Mouse (Mus musculus) liver, embryonic 16.5 days (tissue): ENCODE measurements at regions not wholly inside any gene's neighbourhood (a gene's known extent, or its start where the extent isn't known, plus 50 kb on each side); places are given as distances from the start of the nearest gene placed in this dataset.

ENCODE experiments used
- ATAC-seq: fragments of 200-750 bp; cut with Nextera tagmentation; 2 replicates; pipeline ENCODE4 v1.8.0; 2017; ENCODE audit warnings: low read depth, mild to moderate bottlenecking, moderate number of reproducible peaks, moderate library complexity
- H3K27ac ChIP-seq: fragments of 300-500 bp; sonication (generic); 2 replicates; pipeline ENCODE4 v1.5.1; 2014; ENCODE audit warnings: mild to moderate bottlenecking, low read length
- H3K27me3 ChIP-seq: fragments of 300-500 bp; sonication (generic); 2 replicates; pipeline ENCODE4 v1.6.1; 2014; ENCODE audit warnings: low read depth, low read length, mixed read lengths; ENCODE audit not compliant: control insufficient read depth, insufficient read depth
- H3K36me3 ChIP-seq: fragments of 300-500 bp; sonication (generic); 2 replicates; pipeline ENCODE4 v1.6.1; 2014; ENCODE audit warnings: mild to moderate bottlenecking; ENCODE audit not compliant: control insufficient read depth, insufficient read depth
- H3K4me1 ChIP-seq: fragments of 300-500 bp; sonication (generic); 2 replicates; pipeline ENCODE4 v1.6.1; 2014; ENCODE audit warnings: low read depth, low read length, mixed read lengths; ENCODE audit not compliant: control insufficient read depth
- H3K4me2 ChIP-seq: fragments of 300-500 bp; sonication (generic); 2 replicates; pipeline ENCODE4 v1.6.1; 2014; ENCODE audit warnings: low read depth, low read length, mixed read lengths
- H3K4me3 ChIP-seq: fragments of 300-500 bp; sonication (generic); 2 replicates; pipeline ENCODE4 v1.5.1; 2014; ENCODE audit warnings: low read depth, mild to moderate bottlenecking, low read length
- H3K9ac ChIP-seq: fragments of 300-500 bp; sonication (generic); 2 replicates; pipeline ENCODE4 v1.6.1; 2014; ENCODE audit warnings: low read depth, low read length
- H3K9me3 ChIP-seq: fragments of 300-500 bp; sonication (generic); replicated peaks from 2 replicates; pipeline ENCODE4 v1.6.1; 2016; ENCODE audit warnings: low read length; ENCODE audit not compliant: control insufficient read depth
- WGBS: fragments of 180-500 bp; shearing (Covaris S2); extraction: QIAGEN DNeasy Blood & Tissue Kit; methylation state at CpG from one replicate; pipeline ENCODE4 v1.1.7; 2014; ENCODE audit not compliant: insufficient replicate concordance; 5-methylcytosine and 5-hydroxymethylcytosine counted together

GRCm38 (mm10) chr13:15078635-15079094, 384.4 kb upstream of the Gli3 start:
- no peak overlapping the region for H3K9ac ChIP-seq
- 52% methylated on average over 2 of the region's 2 CpGs for WGBS
- H3K27ac ChIP-seq = no peak overlapping the region
- no peaks in the 10 kb centered on the region for H3K27me3 ChIP-seq
- no peak overlapping the region for H3K4me3 ChIP-seq
- no peak overlapping the region for H3K4me2 ChIP-seq
- no peaks in the 10 kb centered on the region for H3K4me1 ChIP-seq
- no peaks in the 10 kb centered on the region for H3K36me3 ChIP-seq
- no peaks in the 10 kb centered on the region for H3K9me3 ChIP-seq
- no peak for ATAC-seq

- no peaks in the 10 kb centered on the region for H3K9me3 ChIP-seq
- no peak overlapping the region for H3K4me3 ChIP-seq
- H3K36me3 ChIP-seq = no peaks in the 10 kb centered on the region
- no peak for ATAC-seq
- H3K9ac ChIP-seq = no peak overlapping the region
- no peaks in the 10 kb centered on the region for H3K4me1 ChIP-seq
- H3K27ac ChIP-seq = no peak overlapping the region
- H3K27me3 ChIP-seq = no peaks in the 10 kb centered on the region
- H3K4me2 ChIP-seq = no peak overlapping the region
Measured at GRCm38 (mm10) chr13:15079148-15079547, 383.9 kb upstream of the Gli3 start.

- H3K4me3 ChIP-seq = no peak overlapping the region
- H3K4me1 ChIP-seq = no peaks in the 10 kb centered on the region
- no peaks in the 10 kb centered on the region for H3K9me3 ChIP-seq
- no peak overlapping the region for H3K4me2 ChIP-seq
- H3K9ac ChIP-seq = no peak overlapping the region
- H3K36me3 ChIP-seq = no peaks in the 10 kb centered on the region
- no peak overlapping the region for H3K27ac ChIP-seq
- H3K27me3 ChIP-seq = no peaks in the 10 kb centered on the region
- WGBS = 49% methylated on average over 2 of the region's 2 CpGs
- ATAC-seq = no peak
Measured at GRCm38 (mm10) chr13:15082255-15082932, 380.6 kb upstream of the Gli3 start.

- Histone ChIP-seq H3K4me2 (no peak overlapping the region), H3K27me3 (no peaks in the 10 kb centered on the region), H3K27ac (no peak overlapping the region), H3K9me3 (no peaks in the 10 kb centered on the region), H3K4me1 (no peaks in the 10 kb centered on the region), H3K36me3 (no peaks in the 10 kb centered on the region), H3K9ac (no peak overlapping the region), H3K4me3 (no peak overlapping the region)
- peak; percentile 41; the same call in 1 of the 2 replicates for ATAC-seq
- WGBS = 48% methylated on average over 1 of the region's 1 CpGs
Measured at GRCm38 (mm10) chr13:15094836-15095235, 368.2 kb upstream of the Gli3 start.

- no peak overlapping the region for H3K27ac ChIP-seq
- H3K36me3 ChIP-seq = no peaks in the 10 kb centered on the region
- no peak overlapping the region for H3K4me3 ChIP-seq
- ATAC-seq = no peak
- 28% methylated on average over 6 of the region's 6 CpGs for WGBS
- no peak overlapping the region for H3K9ac ChIP-seq
- no peak overlapping the region for H3K4me2 ChIP-seq
- no peaks in the 10 kb centered on the region for H3K9me3 ChIP-seq
- no peaks in the 10 kb centered on the region for H3K27me3 ChIP-seq
- H3K4me1 ChIP-seq = no peaks in the 10 kb centered on the region
Measured at GRCm38 (mm10) chr13:15107753-15108305, 355.2 kb upstream of the Gli3 start.

- no peak for ATAC-seq
- no peaks in the 10 kb centered on the region for H3K9me3 ChIP-seq
- no peaks in the 10 kb centered on the region for H3K27me3 ChIP-seq
- no peak overlapping the region for H3K27ac ChIP-seq
- H3K9ac ChIP-seq = no peak overlapping the region
- no peak overlapping the region for H3K4me2 ChIP-seq
- H3K4me3 ChIP-seq = no peak overlapping the region
- no peaks in the 10 kb centered on the region for H3K36me3 ChIP-seq
- 60% methylated on average over 7 of the region's 7 CpGs for WGBS
- no peaks in the 10 kb centered on the region for H3K4me1 ChIP-seq
Measured at GRCm38 (mm10) chr13:15113383-15113782, 349.7 kb upstream of the Gli3 start.

GRCm38 (mm10) chr13:15130249-15130648, 332.8 kb upstream of the Gli3 start:
- no peak for ATAC-seq
- no peak overlapping the region for H3K9ac ChIP-seq

GRCm38 (mm10) chr13:15146167-15146566, 316.9 kb upstream of the Gli3 start:
- no peaks in the 10 kb centered on the region for H3K9me3 ChIP-seq
- H3K27ac ChIP-seq = no peak overlapping the region
- no peak overlapping the region for H3K9ac ChIP-seq
- no peak overlapping the region for H3K4me3 ChIP-seq
- no peak overlapping the region for H3K4me2 ChIP-seq
- no peaks in the 10 kb centered on the region for H3K36me3 ChIP-seq
- H3K4me1 ChIP-seq = no peaks in the 10 kb centered on the region
- no peak for ATAC-seq
- no peaks in the 10 kb centered on the region for H3K27me3 ChIP-seq
- WGBS = 60% methylated on average over 6 of the region's 6 CpGs

More at GRCm38 (mm10) chr13:15130249-15130648, 332.8 kb upstream of the Gli3 start:
- Histone ChIP-seq H3K4me2 (no peak overlapping the region), H3K36me3 (no peaks in the 10 kb centered on the region), H3K9me3 (no peaks in the 10 kb centered on the region), H3K4me3 (no peak overlapping the region), H3K27me3 (no peaks in the 10 kb centered on the region), H3K4me1 (no peaks in the 10 kb centered on the region), H3K27ac (no peak overlapping the region)
- WGBS = 49% methylated on average over 2 of the region's 2 CpGs

- no peak overlapping the region for H3K4me2 ChIP-seq
- 30% methylated on average over 2 of the region's 2 CpGs for WGBS
- no peaks in the 10 kb centered on the region for H3K27me3 ChIP-seq
- H3K9me3 ChIP-seq = no peaks in the 10 kb centered on the region
- H3K4me3 ChIP-seq = no peak overlapping the region
- no peak for ATAC-seq
- no peaks in the 10 kb centered on the region for H3K4me1 ChIP-seq
- no peak overlapping the region for H3K27ac ChIP-seq
- H3K9ac ChIP-seq = no peak overlapping the region
- H3K36me3 ChIP-seq = no peaks in the 10 kb centered on the region
Measured at GRCm38 (mm10) chr13:15180898-15181297, 282.1 kb upstream of the Gli3 start.
